Mouse (Mus musculus) hindbrain, embryonic 13.5 days (tissue): Measurements from ENCODE around the gene Abat. TPM values are rescaled to one million over a fixed set of nuclear protein-coding genes. Genes with fewer than 3 reads are reported as not detected.
"Not testable (repeated sequence)": the region's sequence is repeated elsewhere in the genome, so short reads cannot be mapped to it uniquely, and the experiment has no call there.

Source experiments
- ATAC-seq: fragments of 200-750 bp; cut with Nextera tagmentation; 2 replicates; pipeline ENCODE4 v1.8.0; 2017; ENCODE audit warnings: moderate TSS enrichment; ENCODE audit not compliant: low FRiP score
- H3K27ac ChIP-seq: fragments of 300-500 bp; sonication (generic); 2 replicates; pipeline ENCODE4 v1.5.1; 2015; ENCODE audit warnings: inconsistent platforms, mild to moderate bottlenecking, moderate library complexity
- H3K27me3 ChIP-seq: fragments of 300-500 bp; sonication (generic); 2 replicates; pipeline ENCODE4 v1.6.1; 2015; ENCODE audit warnings: mild to moderate bottlenecking, inconsistent platforms
- H3K36me3 ChIP-seq: fragments of 300-500 bp; sonication (generic); 2 replicates; pipeline ENCODE4 v1.6.1; 2015; ENCODE audit warnings: mild to moderate bottlenecking, inconsistent platforms
- H3K4me1 ChIP-seq: fragments of 300-500 bp; sonication (generic); replicated peaks from 2 replicates; pipeline ENCODE4 v1.6.1; 2015; ENCODE audit warnings: inconsistent platforms
- H3K4me2 ChIP-seq: fragments of 300-500 bp; sonication (generic); 2 replicates; pipeline ENCODE4 v1.6.1; 2015; ENCODE audit warnings: inconsistent platforms, mild to moderate bottlenecking, moderate library complexity
- H3K4me3 ChIP-seq: fragments of 300-500 bp; sonication (generic); 2 replicates; pipeline ENCODE4 v1.5.1; 2015; ENCODE audit warnings: mild to moderate bottlenecking, inconsistent platforms
- H3K9ac ChIP-seq: fragments of 300-500 bp; sonication (generic); 2 replicates; pipeline ENCODE4 v1.6.1; 2015; ENCODE audit warnings: mild to moderate bottlenecking, inconsistent platforms
- H3K9me3 ChIP-seq: fragments of 300-500 bp; sonication (generic); 2 replicates; pipeline ENCODE4 v1.6.1; 2016; ENCODE audit warnings: inconsistent platforms
- WGBS: fragments of 180-500 bp; shearing (Covaris S2); methylation state at CpG from one replicate; pipeline ENCODE4 v1.1.7; 2015; 5-methylcytosine and 5-hydroxymethylcytosine counted together
- polyA plus RNA-seq: library from polyadenylated mRNA; unstranded; fragments of >200 nt; fragmentation: Nextera tagmentation; extraction: Ambion mirVana; gene quantifications from 2 replicates; pipeline ENCODE4 v1.2.1, GENCODE M21; 2015

The Abat gene
- polyA plus RNA-seq, 1 experiment from 2014 or later: 88.3 TPM

- H3K27ac ChIP-seq: 0 out of 2 replicates have a peak overlapping the region, but pooled peaks have one; percentile 1
- no peak overlapping the region for H3K4me3 ChIP-seq
- H3K9ac ChIP-seq: no peak overlapping the region
- ATAC-seq: no peak
- 0 out of 2 replicates have a peak, but pooled peaks cover 2% of the 10 kb centered on the region for H3K27me3 ChIP-seq
- no peaks in the 10 kb centered on the region for H3K9me3 ChIP-seq
- H3K4me1 ChIP-seq: peaks cover 55% of the 10 kb centered on the region
- H3K4me2 ChIP-seq: no peak overlapping the region
- peaks cover 9% of the 10 kb centered on the region; the same call in 1 of the 2 replicates for H3K36me3 ChIP-seq
- 86% methylated on average over 11 of the region's 11 CpGs for WGBS
These were observed 21.4 kb downstream of the Abat start for GRCm38 (mm10) chr16:8534466-8535200.

GRCm38 (mm10) chr16:8535411-8535810 lies 22.2 kb downstream of the Abat start:
- no peak overlapping the region for H3K4me3 ChIP-seq
- 77% methylated on average over 6 of the region's 6 CpGs for WGBS
- no peak for ATAC-seq
- H3K4me1 ChIP-seq: peaks cover 55% of the 10 kb centered on the region
- 0 out of 2 replicates have a peak overlapping the region, but pooled peaks have one; percentile 1 for H3K27ac ChIP-seq
- H3K36me3 ChIP-seq: peaks cover 9% of the 10 kb centered on the region; the same call in 1 of the 2 replicates
- H3K4me2 ChIP-seq: no peak overlapping the region
- H3K27me3 ChIP-seq: 0 out of 2 replicates have a peak, but pooled peaks cover 2% of the 10 kb centered on the region
- no peaks in the 10 kb centered on the region for H3K9me3 ChIP-seq
- H3K9ac ChIP-seq: no peak overlapping the region

GRCm38 (mm10) chr16:8539150-8539865 lies 26.1 kb downstream of the Abat start:
- 16% methylated on average over 9 of the region's 9 CpGs for WGBS
- H3K9ac ChIP-seq: peak overlapping the region; percentile 62
- ATAC-seq: peak; percentile 89

GRCm38 (mm10) chr16:8540859-8541314 lies 27.7 kb downstream of the Abat start:
- Histone ChIP-seq H3K27me3 (no peaks in the 10 kb centered on the region), H3K4me3 (peak overlapping the region; percentile 8; the same call in 1 of the 2 replicates), H3K4me1 (peaks cover 54% of the 10 kb centered on the region), H3K4me2 (peak overlapping the region; percentile 32), H3K36me3 (0 out of 2 replicates have a peak, but pooled peaks cover 2% of the 10 kb centered on the region), H3K9me3 (no peaks in the 10 kb centered on the region), H3K9ac (peak overlapping the region; percentile 62), H3K27ac (peak overlapping the region; percentile 94)
- 31% methylated on average over 3 of the region's 3 CpGs for WGBS
- ATAC-seq: peak; percentile 82

More at GRCm38 (mm10) chr16:8539150-8539865, 26.1 kb downstream of the Abat start:
- Histone ChIP-seq H3K9me3 (no peaks in the 10 kb centered on the region), H3K27ac (peak overlapping the region; percentile 94), H3K36me3 (0 out of 2 replicates have a peak, but pooled peaks cover 2% of the 10 kb centered on the region), H3K27me3 (no peaks in the 10 kb centered on the region), H3K4me1 (peaks cover 67% of the 10 kb centered on the region), H3K4me2 (peak overlapping the region; percentile 32), H3K4me3 (no peak overlapping the region)

- ATAC-seq: no peak
- WGBS: 95% methylated on average over 2 of the region's 2 CpGs
- no peak overlapping the region for H3K4me3 ChIP-seq
- no peaks in the 10 kb centered on the region for H3K4me1 ChIP-seq
- peaks cover 19% of the 10 kb centered on the region for H3K36me3 ChIP-seq
- H3K9me3 ChIP-seq: no peaks in the 10 kb centered on the region
- no peak overlapping the region for H3K27ac ChIP-seq
- H3K4me2 ChIP-seq: no peak overlapping the region
- H3K9ac ChIP-seq: no peak overlapping the region
- H3K27me3 ChIP-seq: no peaks in the 10 kb centered on the region
These were observed 34.6 kb downstream of the Abat start for GRCm38 (mm10) chr16:8547836-8548235.

GRCm38 (mm10) chr16:8549506-8549905 lies 36.3 kb downstream of the Abat start:
- H3K4me1 ChIP-seq: no peaks in the 10 kb centered on the region
- H3K4me3 ChIP-seq: no peak overlapping the region
- no peak overlapping the region for H3K9ac ChIP-seq
- H3K27me3 ChIP-seq: no peaks in the 10 kb centered on the region
- 61% methylated on average over 9 of the region's 9 CpGs for WGBS
- H3K27ac ChIP-seq: no peak overlapping the region
- no peak overlapping the region for H3K4me2 ChIP-seq
- peaks cover 26% of the 10 kb centered on the region for H3K36me3 ChIP-seq
- 0 out of 2 replicates have a peak, but pooled peaks cover 6% of the 10 kb centered on the region for H3K9me3 ChIP-seq
- ATAC-seq: no peak

GRCm38 (mm10) chr16:8554351-8554750 lies 41.1 kb downstream of the Abat start:
- Histone ChIP-seq H3K4me3 (no peak overlapping the region), H3K9ac (no peak overlapping the region), H3K27ac (no peak overlapping the region), H3K4me2 (no peak overlapping the region), H3K27me3 (no peaks in the 10 kb centered on the region), H3K9me3 (peaks cover 33% of the 10 kb centered on the region), H3K36me3 (peaks cover 19% of the 10 kb centered on the region), H3K4me1 (no peaks in the 10 kb centered on the region)
- WGBS: 86% methylated on average over 3 of the region's 3 CpGs
- ATAC-seq: no peak

- Histone ChIP-seq H3K36me3 (peaks cover 19% of the 10 kb centered on the region), H3K9me3 (peaks cover 33% of the 10 kb centered on the region)
- not testable (repeated sequence) for H3K4me2 ChIP-seq, H3K4me3 ChIP-seq, ATAC-seq, H3K4me1 ChIP-seq, H3K27ac ChIP-seq, H3K27me3 ChIP-seq, H3K9ac ChIP-seq
- WGBS: 93% methylated on average over 2 of the region's 2 CpGs
These were observed 41.5 kb downstream of the Abat start for GRCm38 (mm10) chr16:8554751-8555150.

- H3K9ac ChIP-seq, ATAC-seq, H3K4me1 ChIP-seq, H3K27me3 ChIP-seq, H3K4me3 ChIP-seq, H3K27ac ChIP-seq, H3K4me2 ChIP-seq: not testable (repeated sequence)
- peaks cover 23% of the 10 kb centered on the region for H3K36me3 ChIP-seq
- peaks cover 38% of the 10 kb centered on the region for H3K9me3 ChIP-seq
- 84% methylated on average over 3 of the region's 3 CpGs for WGBS
These were observed 42.1 kb downstream of the Abat start for GRCm38 (mm10) chr16:8555371-8555770.

GRCm38 (mm10) chr16:8560079-8560478 lies 46.9 kb downstream of the Abat start:
- ATAC-seq: no peak
- no peak overlapping the region for H3K27ac ChIP-seq
- H3K36me3 ChIP-seq: peaks cover 14% of the 10 kb centered on the region
- H3K4me1 ChIP-seq: no peaks in the 10 kb centered on the region
- H3K9ac ChIP-seq: no peak overlapping the region
- 94% methylated on average over 17 of the region's 17 CpGs for WGBS
- H3K4me3 ChIP-seq: no peak overlapping the region
- peaks cover 27% of the 10 kb centered on the region for H3K9me3 ChIP-seq
- no peak overlapping the region for H3K4me2 ChIP-seq
- no peaks in the 10 kb centered on the region for H3K27me3 ChIP-seq

- not testable (repeated sequence) for H3K9ac ChIP-seq, H3K27ac ChIP-seq, H3K4me3 ChIP-seq, H3K4me2 ChIP-seq, ATAC-seq, H3K27me3 ChIP-seq, H3K4me1 ChIP-seq, H3K36me3 ChIP-seq
- 35% methylated on average over 4 of the region's 4 CpGs for WGBS
- peaks cover 18% of the 10 kb centered on the region for H3K9me3 ChIP-seq
These were observed 47.9 kb downstream of the Abat start for GRCm38 (mm10) chr16:8561101-8561500.

GRCm38 (mm10) chr16:8561856-8562255 lies 48.6 kb downstream of the Abat start:
- Histone ChIP-seq H3K4me1 (peaks cover 14% of the 10 kb centered on the region), H3K9me3 (peaks cover 18% of the 10 kb centered on the region)
- ATAC-seq, H3K4me3 ChIP-seq, H3K4me2 ChIP-seq, H3K27ac ChIP-seq, H3K27me3 ChIP-seq, H3K9ac ChIP-seq, H3K36me3 ChIP-seq: not testable (repeated sequence)
- 36% methylated on average over 4 of the region's 4 CpGs for WGBS
